Mouse (Mus musculus): ENCODE data around the gene Tarbp1.

Gene Tarbp1

DNA sequence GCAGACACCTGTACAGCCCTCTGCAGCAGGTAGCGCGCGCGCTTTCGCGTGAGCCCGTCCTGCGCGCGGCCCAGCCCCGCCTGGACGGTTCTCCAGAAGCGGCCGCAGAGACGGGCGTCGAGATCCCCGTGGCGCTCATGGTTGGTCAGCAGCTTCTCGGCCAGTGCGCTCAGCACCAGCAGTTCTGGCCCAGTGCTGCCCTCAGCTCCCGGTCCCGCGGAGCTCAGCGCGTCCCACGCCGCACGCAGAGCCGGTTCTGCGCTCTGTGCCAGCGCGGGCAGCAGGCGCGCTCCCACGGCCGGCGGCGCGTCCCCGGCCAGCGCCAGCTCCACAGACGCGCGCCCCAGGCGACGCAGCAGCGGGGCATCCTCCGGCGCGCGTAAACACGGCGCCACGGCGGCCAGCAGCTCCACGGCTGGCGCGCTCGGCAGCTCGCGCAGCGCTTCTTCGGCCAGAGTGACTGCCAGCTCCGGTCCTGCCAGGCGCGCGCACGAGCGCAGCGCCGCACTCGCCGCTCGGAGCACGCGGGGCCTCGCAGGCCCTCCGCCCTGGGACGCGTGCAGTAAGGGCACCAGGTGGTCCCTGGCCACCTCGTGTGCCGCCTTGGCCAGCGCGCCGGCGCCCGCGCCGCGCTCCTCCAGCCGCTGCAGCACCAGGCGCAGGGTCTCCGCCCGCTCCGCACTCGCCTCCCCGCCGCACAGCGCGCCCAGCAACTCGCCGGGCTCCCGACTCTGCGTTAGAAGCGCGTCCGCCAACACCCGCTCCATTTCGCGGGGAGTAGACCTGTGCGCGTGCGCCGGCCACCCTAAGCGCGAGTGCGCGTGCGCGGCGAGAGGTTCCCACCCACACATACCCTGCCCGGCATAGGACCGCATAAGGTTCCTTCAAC lies at the start of gene Tarbp1:
Gene Tarbp1, minus strand, starts transcription at position 767 of the 889 bp plus-strand sequence.
- peak; percentile 95 for DNase-seq

DNA sequence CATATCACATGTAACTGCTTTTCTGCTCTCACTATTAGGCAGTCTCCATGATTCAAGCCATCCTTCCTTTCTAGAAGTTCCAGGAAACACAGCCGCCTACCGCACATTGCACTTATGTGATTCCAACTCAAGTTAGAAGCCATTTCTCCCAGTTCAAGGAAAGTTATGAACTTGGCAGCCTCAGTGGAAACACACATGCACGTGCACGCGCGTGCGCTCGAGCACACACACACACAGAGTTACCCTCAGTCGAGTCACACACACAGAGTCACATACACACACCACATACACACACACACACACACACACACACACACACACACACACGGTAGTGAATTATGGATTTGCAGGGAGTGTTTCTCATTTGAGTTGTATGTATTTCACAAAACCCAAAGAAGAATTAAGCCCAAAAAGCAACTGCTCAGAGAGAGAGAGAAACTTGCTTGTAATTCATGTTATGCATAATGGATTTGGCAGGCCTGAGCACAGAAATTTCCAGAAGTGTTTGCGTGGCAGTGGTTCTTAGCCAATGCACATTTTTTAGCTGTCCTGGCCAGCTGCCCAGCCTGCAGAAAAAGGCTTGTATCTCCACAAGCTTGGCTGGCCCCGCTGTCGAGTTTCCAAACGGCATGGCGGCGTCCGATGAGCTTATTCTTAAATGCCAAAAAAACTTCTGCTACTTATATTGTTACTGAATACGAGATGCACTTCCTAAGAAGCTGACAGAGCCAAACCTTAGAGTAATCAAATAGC lies 49.5 kb upstream of the Tarbp1 start:
- no peak for DNase-seq

DNA sequence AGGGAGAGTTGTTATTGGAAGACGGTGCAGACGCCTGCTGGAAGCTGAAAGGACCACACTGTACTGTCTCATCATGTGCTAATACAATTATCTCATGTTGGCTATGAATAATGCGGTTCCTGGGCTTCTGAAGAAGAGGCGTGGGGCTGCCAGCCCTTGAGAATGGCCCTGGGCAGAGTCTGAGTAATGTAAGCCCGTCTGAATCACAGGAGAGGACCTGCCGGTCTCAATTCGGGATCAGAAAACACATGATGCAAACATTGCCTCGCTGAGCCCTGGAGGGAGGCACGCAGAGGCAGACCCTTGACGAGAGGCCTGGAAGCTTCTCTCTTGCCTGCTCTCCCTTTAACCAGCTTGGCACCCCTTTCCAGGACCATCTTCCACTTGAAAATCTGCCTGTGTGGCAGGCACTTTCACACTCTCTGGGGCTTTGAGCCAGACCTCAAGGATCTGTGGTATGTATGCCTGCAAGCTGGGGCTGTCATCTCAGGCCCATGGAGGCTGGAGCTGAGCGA lies 48.3 kb upstream of the Tarbp1 start:
- no peak for DNase-seq

DNA sequence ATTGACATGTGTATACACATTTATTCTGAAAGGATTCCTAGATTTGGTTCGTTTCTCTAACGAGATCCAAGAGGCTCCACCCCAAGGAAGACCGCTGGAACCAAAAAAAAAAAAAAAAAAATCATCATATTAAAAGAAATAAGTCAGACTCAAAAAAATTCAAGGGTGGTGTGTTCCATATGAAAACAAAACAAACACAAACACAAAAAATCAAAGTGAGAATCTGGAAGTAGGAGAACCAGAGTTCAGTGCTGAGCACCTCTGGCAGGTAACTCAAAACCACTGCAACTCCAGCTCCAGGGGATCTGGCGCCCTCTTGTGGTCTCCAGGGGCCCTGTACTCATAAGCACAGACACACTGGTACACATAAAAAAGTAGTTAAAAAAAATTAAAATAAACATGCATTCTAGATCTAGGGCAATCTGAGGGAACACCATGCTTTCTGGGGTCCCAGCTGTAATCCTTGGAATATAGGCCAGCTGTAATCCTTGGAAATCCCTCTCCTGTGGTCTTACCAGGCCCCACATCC lies 44.6 kb upstream of the Tarbp1 start:
- DNase-seq, result no peak

DNA sequence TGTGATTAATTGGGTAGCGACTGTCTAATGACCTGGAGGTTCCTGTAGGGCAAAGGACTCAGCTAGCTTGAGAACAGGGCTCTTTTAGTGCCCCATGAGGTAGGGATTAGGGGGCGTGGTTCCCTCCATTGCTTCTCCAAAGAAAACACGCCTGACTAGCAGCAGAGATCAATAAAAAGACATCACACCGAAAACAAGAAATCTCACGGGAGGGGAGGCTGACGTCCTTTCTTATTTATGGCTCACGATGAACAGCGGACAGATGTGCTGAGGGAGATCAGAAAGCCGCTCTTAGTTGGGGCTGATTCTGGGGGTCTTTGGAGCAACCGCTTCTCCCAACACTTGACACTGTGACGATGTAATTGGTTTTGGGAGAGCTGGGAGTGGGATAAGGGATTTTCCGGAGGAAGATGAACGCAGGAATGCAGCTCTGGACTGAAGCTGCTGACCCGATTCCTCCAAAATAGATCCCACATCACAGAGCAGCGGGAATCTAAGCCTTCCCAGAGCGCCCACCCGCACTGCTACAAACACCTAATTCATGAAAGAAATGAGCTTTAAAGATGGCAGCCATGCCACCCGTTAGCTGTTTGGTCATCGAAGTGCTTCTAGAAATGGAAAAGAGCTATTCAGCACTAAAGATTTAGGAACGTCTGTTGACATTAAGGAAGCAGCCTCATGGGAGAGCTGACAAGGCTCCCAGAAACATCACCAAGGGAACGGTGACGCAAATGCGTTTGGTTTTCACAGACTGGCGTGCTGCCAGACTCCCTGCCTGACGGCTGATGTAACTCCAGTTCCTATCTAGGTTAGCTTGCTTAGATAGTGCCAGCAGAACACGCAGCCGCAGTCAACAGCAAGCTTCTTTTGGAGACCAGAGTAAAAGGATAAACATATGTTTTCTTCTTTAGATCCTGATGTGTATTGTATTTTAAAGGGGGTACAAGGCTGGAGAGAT lies 42.0 kb upstream of the Tarbp1 start:
- peak; percentile 82 for DNase-seq

DNA sequence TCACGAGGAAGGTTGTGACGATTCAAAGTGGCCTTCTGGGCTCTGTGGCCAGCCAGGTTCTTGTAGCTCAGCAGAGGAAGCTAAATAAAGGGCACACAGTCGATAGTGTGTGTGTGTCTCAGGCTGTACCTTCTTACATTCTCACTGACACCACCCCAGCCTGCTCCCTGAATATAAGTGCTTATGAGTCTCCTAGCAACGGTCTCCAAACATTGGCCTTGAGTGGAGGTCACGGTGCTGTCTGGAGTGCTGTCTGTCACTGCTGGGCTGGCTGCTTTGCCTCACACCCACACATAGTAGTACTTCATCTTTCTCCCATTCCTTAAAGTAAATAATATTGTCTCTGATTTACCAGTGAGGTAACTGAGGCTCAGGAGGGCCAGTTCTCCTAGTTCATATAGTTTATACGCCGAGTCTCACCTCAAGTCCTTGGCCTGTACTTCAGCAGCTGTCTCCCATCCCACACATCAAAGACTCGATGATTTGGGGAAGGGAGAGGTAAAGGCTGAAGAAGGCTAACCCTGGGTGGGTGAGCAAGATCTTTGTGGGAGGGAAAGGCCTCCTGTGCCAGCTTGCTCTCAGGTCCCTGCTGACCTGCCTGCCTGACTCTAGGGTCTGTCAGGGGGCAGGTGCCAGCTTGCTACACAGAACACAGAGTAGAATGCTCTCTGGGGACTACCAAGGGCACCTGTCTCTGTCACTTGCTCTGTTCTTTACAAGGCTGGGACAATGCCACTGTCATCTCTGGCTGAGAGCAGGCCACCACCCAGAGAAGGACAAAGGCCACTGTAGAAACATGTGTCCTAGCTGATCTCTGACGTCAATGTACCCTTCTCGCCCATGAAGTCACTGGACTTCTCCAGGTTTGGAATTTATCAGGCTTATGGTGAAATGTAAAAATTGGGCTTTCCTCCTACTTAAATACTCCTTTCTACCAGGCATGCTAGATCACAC lies 39.4 kb upstream of the Tarbp1 start:
- DNase-seq, result peak; percentile 32

DNA sequence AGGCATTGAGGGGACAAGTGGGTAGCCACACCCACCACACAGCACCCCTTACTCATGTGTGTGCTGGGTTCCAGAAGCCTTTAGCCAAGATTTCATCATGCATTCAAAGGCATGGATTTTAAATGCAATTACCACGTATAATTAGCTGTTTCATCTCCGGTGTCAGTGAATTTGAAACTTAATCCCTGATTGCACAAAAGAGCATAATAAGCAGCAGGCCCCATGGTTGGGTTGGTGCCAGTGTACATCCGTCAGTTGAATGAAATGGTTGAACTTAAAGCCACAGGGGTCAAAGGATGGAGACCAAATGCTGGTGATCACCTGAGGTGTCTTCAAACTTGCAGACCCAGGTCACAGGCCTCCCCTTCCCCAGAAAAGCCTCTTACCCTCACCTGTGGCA lies 36.0 kb upstream of the Tarbp1 start:
- no peak for DNase-seq

DNA sequence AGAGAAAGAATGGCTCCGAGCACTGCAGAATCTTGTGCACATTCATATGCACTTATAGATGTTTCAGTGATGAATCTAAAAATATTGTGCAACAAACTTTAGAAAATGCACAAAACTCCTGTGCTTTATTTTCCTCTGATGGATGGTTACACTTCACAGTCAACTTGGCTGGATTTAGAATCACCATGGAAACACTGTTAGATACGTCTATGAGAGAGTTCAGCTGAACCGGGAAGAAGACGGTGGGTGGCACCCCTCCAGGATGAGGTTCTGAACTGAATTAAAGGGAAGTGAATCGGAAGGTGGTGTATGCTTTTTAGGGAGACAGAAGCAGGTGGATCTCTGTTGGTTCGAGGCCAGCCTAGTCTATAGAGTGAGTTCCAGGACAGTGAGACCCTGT lies 34.8 kb upstream of the Tarbp1 start:
- DNase-seq, result no peak

DNA sequence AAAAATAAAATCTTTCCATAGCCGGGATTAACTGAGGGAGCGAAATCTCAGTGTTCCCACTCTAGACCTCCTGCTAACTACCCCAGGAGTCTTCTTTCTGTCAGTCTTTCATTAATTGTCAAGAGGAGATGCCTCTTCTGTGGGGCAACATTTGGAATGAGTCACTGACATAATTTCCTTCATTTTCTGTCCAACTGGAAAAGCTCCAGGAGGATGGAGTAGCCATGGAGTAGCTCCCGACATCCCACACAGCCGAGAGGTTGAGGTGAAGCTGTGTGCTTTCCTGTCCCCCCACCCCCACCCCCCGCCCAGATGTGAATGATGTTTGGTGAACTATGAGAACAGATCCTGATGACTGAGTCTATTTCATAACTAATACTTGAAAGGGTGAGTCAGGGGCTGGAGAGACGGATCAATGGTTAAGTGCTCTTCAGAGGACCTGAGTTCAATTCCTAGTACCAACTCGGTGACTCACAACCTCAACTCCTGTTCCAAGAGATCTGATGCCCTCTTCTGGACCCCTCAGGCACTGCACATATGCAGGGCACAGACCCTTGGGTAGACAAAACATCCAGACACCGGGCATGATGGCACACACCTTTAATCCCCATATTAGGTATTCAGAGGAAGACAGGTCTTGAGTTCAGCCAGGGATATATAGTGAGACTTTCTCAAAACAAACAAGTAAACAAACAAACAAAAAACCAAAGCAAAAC lies 34.2 kb upstream of the Tarbp1 start:
- no peak for DNase-seq

DNA sequence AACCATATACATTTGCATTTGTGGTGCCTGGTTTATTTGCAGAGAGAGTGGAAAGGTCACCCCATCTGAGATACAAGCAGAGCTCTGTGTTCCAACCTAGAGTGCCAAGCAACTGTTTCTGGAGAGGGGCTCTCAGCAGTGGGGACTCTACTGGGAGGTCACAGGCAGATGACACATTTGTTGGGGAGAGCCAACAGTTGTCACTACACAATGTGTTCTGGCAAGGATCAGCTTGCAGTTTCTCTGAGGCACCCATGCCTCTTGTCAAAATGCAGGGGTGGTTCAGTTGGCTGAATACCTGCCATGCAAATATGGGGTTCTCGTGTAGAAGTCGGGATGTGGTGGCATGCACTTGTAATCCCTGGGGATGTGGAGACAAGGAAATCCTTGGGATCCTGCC lies 33.4 kb upstream of the Tarbp1 start:
- DNase-seq, result no peak

DNA sequence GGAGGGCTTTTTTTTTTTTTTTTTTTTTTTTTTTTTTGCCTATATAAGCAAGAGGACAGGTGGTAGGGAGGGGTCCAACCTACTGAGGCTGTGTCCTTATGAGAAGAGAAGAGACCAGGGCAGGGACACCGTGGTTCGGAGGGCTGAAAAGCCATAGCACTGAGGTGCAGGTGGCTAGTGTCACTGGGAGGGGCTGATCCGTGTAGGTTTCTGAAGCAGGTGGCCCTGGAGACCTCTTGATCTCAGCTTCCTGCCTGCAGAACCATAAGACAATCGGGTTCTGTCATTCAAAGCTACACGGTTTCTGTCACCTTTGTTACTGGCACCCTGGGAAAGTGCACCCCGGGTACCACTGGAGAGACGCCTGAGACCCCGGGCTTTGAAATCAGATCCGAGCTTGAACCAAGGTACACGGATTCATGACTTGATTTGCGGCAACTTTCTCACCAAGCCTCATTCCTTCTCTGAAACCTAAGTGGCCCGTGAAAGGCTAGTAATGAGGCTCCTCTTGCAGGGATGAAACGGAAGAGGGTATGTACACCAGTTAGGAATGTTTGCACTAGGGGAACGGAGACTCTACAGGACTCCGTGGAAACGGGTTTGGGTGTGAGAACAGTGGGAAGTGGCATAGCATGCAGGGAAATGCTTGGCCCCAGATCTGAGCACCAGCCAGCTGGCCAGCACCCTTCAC lies 29.8 kb upstream of the Tarbp1 start:
- DNase-seq, result no peak

DNA sequence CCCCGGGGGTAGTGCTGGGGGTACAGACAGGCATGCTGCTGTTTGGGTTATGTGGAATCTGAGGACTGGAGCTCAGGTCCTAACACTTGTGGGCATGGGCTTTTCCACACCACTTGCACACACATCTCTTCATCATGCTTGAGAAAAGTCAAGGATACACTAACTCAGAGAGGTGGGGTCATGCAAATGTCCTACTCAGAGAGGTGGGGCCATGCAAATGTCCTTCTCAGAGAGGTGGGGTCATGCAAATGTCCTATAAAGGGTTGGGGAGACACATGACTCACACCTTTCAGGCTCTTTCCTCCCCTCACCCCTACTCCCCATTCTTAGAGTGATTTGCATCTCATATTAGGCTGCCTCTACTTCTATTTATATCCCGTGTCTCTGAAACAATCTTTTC lies 27.9 kb upstream of the Tarbp1 start:
- DNase-seq, result no peak

DNA sequence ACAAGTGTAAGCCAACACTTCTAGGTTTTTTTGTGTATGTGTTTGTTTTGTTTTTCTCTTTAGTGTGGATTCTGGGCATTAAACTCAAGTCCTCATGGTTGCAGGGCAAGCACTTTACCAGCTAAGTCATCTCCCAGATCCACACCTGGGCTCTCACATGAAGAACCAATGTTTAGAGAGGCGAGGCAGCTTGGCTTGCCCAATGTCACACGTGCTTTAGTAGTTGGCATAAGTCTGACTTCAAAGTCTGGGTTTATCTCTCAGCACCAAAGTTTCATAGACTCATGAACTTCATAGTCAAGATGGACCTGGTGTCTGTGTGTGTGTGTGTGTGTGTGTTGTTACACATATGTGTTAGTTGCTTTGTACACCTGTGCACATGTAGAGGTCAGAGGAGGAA lies 24.5 kb upstream of the Tarbp1 start:
- DNase-seq, result no peak

DNA sequence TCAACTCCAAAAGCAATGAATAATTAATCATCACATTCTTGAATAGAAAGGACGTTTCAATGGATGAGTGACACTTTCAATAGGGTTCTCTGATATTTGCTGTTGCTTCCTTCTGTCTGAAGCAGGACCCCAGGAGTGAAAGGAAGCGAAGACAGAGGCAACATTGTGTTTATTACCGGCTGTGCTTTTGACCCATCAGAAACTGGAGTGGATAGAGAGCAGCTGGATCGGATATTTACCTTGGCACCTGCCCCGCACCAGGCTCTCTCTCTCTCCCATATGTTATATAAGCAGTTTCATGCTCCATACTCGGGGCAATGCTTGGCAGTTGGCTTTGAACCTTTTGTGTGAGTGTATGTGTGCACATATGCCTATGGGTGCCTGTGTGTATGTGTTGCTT lies 23.6 kb upstream of the Tarbp1 start:
- DNase-seq, result no peak

DNA sequence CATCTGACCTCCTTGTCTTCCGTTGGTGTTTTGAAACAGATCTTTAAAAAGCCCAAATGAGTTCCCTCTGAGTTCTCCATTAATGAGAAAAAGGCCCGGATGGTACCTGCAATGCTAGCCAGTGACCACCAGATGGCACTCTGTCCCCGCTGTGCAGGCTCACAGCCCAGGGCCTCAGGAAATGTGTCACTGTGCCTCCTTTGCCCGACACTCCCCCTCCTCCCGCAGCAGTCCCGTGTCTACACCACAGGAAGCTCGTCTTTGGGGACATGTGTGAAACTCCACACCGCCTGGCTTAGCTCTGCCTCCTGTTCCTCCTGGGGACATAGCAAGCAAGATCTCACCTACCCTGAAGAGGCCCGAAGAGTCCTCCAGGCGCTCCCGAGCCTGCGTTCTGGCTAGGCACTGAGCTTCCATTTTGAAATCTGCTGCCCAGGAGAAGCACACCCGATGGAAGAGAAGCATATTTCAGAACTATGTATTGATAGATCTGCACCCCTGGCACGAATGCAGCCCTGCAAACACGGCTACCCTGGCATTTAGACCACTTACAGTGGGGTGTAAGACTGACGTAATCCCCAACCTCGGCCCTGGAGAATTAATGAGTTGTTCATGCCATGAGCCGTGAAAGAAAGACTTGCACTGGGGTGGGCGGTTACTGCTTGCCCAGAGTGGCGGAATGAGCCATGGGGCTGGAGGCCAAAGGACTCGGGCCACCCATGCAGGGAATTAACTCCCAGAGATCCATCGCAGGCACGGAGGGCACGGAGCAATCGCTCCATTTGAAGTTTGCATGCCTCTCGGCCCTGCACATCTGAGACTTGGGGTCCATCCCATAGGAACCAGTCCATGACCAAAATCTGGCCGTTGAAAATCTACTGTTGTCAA lies 22.9 kb upstream of the Tarbp1 start:
- peak; percentile 89 for DNase-seq

DNA sequence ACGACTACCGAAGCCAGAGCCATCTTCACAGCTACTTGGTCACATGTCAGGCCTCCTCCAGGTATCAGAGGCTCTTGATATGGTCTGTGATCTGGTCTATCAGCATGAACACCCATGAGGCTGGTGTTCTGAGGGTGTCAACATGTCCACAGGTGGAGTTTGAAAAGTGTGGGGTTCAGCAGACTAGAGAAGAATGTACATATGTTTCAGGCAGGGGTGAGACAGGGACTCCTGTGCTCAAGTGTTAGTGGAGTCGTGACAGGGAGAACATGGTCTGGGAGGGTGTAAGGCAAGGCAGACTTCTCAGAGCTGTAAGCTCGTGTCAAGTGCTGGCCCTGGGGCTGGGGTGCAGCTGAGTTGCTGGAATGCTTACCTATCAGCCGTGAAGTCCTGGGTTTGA lies 22.1 kb upstream of the Tarbp1 start:
- DNase-seq, result no peak

DNA sequence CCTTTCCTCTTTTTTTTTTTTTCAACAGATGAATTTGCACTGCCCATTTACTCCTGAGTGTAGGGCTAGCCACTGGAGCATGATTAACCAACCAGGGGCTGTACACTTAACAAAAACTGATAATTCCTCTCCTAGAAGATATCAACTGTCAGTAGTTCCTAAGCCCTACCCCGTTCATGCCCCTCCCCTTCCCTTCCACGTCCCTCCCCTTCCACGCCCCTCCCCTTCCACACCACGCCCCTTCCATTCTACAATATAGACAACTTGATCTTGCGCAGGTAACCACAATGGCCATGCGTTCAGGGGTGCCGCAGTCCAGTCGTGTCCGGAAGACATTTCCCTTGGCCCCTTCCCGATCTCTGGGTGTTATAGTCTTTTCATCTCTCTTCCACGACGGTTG lies 20.6 kb upstream of the Tarbp1 start:
- DNase-seq, result no peak

DNA sequence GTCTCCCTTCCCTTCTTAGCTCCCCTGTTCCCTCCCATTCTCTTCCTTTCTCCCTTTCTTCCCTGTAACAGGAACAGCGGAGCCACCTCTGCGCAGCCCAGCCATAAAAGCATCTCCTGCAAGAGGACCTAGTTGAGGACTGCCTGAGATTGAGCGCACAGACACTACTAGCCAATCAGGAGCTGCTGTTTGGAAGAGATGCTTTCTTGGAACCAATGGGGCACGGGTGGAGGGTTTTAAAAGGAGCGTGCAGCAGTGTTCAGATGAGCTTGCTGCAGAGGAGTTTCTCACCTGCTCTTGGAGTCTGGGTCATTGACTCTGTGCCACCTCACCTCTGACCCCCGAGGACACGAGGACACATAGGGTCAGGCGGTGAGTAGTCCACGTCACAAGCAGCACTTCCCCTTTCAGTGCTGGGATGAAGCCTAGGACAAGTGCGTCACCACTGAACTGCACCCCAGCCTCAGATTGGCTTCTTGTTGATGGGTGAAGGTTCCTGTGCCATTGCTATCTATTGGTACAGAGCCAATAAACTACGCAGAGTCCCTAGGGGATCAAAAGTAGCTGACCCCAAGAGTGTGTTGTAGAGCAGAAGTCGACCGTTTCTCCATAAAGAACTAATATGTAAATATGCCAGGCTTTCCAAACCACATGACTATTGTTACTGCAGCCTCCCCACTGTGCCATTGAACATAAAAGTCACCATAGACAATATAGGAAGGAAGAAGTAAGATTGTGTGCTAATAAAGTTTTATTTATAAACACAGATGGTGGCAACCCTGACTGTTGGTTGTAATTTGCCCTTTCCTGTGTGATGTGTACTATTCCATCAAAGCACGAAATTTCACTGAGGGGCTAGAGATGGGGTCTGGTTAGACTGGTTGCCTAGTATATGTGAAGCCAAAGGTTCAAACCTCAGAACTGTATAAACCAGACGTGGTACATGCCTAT lies 19.6 kb upstream of the Tarbp1 start:
- DNase-seq, result no peak

All from embryo, embryonic 11 days (tissue).